Mouse (Mus musculus): Measurements from ENCODE around the gene Ccdc171. TPM values are rescaled to one million over a fixed set of nuclear protein-coding genes. Genes with fewer than 3 reads are reported as not detected.

Ccdc171 gene
- polyA plus RNA-seq, 1 experiment from 2014 or later: 5.9 TPM

DNA sequence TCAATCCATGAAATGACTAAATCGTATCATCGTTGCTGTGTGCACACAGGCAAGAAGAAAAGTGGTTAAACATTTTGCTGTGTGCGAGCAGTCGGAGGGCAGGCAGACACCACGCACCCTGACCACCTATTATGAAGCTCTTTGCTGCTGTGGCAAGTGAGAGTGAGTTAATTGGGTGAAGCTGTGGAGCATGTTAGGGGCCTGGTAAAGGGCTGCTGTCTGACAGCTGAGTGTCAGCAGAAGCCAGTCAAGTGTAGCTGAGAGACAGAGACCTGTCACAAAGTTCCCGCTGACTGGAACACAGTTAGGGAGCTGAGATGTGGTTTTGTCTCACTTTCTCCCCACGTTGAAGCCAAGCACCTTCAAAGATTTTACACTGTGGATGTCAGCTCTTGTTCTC lies 321.0 kb downstream of the Ccdc171 start:
- Histone ChIP-seq H3K4me3 (ENCODE audit: low read depth, low read length) (no peak overlapping the region), H3K36me3 (ENCODE audit: control insufficient read depth, insufficient read depth, low read length) (no peaks in the 10 kb centered on the region), H3K27me3 (ENCODE audit: control insufficient read depth, insufficient read depth, low read length) (no peaks in the 10 kb centered on the region), H3K9me3 (ENCODE audit: control insufficient read depth, low read length) (no peaks in the 10 kb centered on the region), H3K27ac (replicated peaks; ENCODE audit: low read depth, low read length) (no peak overlapping the region), H3K9ac (ENCODE audit: low read length) (no peak overlapping the region), H3K4me2 (ENCODE audit: low read depth, severe bottlenecking) (no peak overlapping the region), H3K4me1 (ENCODE audit: control insufficient read depth, insufficient read depth, low read length) (no peaks in the 10 kb centered on the region)
- ATAC-seq (ENCODE audit: insufficient number of reproducible peaks, low FRiP score, low TSS enrichment, low read depth) (no peak), DNase-seq (ENCODE audit: low spot score) (no peak)
- 62% methylated on average over 7 of the region's 7 CpGs for WGBS

DNA sequence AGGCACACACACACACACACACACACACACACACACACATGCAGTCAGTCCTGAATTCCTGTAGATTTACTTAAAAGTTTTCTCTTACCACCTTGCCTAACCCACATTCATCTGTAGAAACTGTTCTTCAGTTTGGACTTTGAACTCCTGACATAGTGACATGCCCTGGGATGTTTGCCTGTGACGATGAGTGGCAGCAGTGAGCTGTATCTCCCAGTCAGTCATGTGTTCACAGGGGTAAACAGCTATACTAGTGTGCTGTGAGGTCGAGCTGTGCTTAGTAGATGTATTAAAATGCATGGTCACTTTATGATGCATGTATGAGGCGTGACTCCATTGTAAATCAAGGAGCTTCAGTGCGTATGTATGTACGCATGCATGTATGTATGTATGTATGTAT lies 328.5 kb downstream of the Ccdc171 start:
- H3K9ac ChIP-seq (ENCODE audit: low read length): no peak overlapping the region
- 94% methylated on average over 5 of the region's 5 CpGs for WGBS
- no peak overlapping the region for H3K4me2 ChIP-seq (ENCODE audit: low read depth, severe bottlenecking)
- no peaks in the 10 kb centered on the region for H3K9me3 ChIP-seq (ENCODE audit: control insufficient read depth, low read length)
- H3K27ac ChIP-seq (replicated peaks; ENCODE audit: low read depth, low read length): no peak overlapping the region
- H3K36me3 ChIP-seq (ENCODE audit: control insufficient read depth, insufficient read depth, low read length): no peaks in the 10 kb centered on the region
- H3K27me3 ChIP-seq (ENCODE audit: control insufficient read depth, insufficient read depth, low read length): no peaks in the 10 kb centered on the region
- no peak overlapping the region for H3K4me3 ChIP-seq (ENCODE audit: low read depth, low read length)
- ATAC-seq (ENCODE audit: insufficient number of reproducible peaks, low FRiP score, low TSS enrichment, low read depth) (no peak), DNase-seq (ENCODE audit: low spot score) (no peak)
- no peaks in the 10 kb centered on the region for H3K4me1 ChIP-seq (ENCODE audit: control insufficient read depth, insufficient read depth, low read length)

DNA sequence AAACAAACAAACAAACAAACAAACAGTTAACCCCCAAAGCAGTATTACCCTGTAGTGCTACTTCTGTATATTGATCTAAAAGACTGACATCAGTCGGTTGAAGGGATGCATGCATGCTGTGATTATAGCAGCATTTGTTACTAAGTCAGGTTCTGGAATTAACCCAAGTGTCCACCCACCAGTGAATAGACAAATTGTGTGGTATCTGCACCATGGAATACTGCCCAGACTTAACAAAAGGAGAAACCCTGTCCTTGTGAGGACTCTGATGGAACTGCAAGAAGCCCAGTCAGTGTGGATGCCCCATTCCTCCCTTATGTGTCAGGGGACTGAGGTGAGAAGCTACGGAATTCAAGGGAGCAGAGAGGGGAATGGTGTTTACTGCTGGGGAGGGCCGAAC lies 336.4 kb downstream of the Ccdc171 start:
- H3K9ac ChIP-seq (ENCODE audit: low read length): no peak overlapping the region
- H3K4me2 ChIP-seq (ENCODE audit: low read depth, severe bottlenecking): no peak overlapping the region
- ATAC-seq (ENCODE audit: insufficient number of reproducible peaks, low FRiP score, low TSS enrichment, low read depth) (no peak), DNase-seq (ENCODE audit: low spot score) (no peak)
- 60% methylated on average over 3 of the region's 3 CpGs for WGBS
- H3K4me1 ChIP-seq (ENCODE audit: control insufficient read depth, insufficient read depth, low read length): no peaks in the 10 kb centered on the region
- H3K4me3 ChIP-seq (ENCODE audit: low read depth, low read length): no peak overlapping the region
- no peaks in the 10 kb centered on the region for H3K36me3 ChIP-seq (ENCODE audit: control insufficient read depth, insufficient read depth, low read length)
- no peak overlapping the region for H3K27ac ChIP-seq (replicated peaks; ENCODE audit: low read depth, low read length)
- H3K27me3 ChIP-seq (ENCODE audit: control insufficient read depth, insufficient read depth, low read length): no peaks in the 10 kb centered on the region
- no peaks in the 10 kb centered on the region for H3K9me3 ChIP-seq (ENCODE audit: control insufficient read depth, low read length)

GRCm38 (mm10) chr4:83862295-83862694 lies 336.9 kb downstream of the Ccdc171 start:
- no peak overlapping the region for H3K9ac ChIP-seq (ENCODE audit: low read length)
- DNase-seq (ENCODE audit: low spot score) (no peak), ATAC-seq (ENCODE audit: insufficient number of reproducible peaks, low FRiP score, low TSS enrichment, low read depth) (no peak)
- H3K4me2 ChIP-seq (ENCODE audit: low read depth, severe bottlenecking): no peak overlapping the region
- WGBS: 75% methylated on average over 7 of the region's 7 CpGs
- H3K27me3 ChIP-seq (ENCODE audit: control insufficient read depth, insufficient read depth, low read length): no peaks in the 10 kb centered on the region
- H3K27ac ChIP-seq (replicated peaks; ENCODE audit: low read depth, low read length): no peak overlapping the region
- H3K4me3 ChIP-seq (ENCODE audit: low read depth, low read length): no peak overlapping the region
- no peaks in the 10 kb centered on the region for H3K4me1 ChIP-seq (ENCODE audit: control insufficient read depth, insufficient read depth, low read length)
- no peaks in the 10 kb centered on the region for H3K36me3 ChIP-seq (ENCODE audit: control insufficient read depth, insufficient read depth, low read length)
- no peaks in the 10 kb centered on the region for H3K9me3 ChIP-seq (ENCODE audit: control insufficient read depth, low read length)

DNA sequence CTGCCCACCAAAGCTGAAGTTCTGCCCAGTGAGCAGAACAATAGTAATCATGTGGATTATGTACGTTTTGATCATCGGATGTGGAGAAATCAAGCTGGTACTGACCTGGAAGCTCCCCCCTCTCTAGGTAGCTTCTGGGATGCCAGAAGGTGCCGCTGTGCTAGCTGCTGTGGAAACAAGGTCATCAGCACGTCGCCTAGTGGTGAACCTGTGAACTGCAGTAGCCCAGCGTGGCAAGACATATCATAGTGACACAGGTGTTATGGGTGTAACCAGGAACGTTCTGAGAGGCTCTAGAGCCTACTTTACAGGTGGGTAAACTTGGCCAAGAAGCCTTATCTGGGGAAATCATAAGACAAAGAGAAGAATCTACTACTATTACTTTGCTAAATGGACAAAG lies 351.3 kb downstream of the Ccdc171 start:
- 53% methylated on average over 7 of the region's 7 CpGs for WGBS
- ATAC-seq (ENCODE audit: insufficient number of reproducible peaks, low FRiP score, low TSS enrichment, low read depth): no peak
- Histone ChIP-seq H3K4me1 (ENCODE audit: control insufficient read depth, insufficient read depth, low read length) (peaks cover 4% of the 10 kb centered on the region; the same call in 1 of the 2 replicates), H3K4me3 (ENCODE audit: low read depth, low read length) (no peak overlapping the region), H3K27me3 (ENCODE audit: control insufficient read depth, insufficient read depth, low read length) (no peaks in the 10 kb centered on the region), H3K4me2 (ENCODE audit: low read depth, severe bottlenecking) (no peak overlapping the region), H3K36me3 (ENCODE audit: control insufficient read depth, insufficient read depth, low read length) (no peaks in the 10 kb centered on the region), H3K27ac (replicated peaks; ENCODE audit: low read depth, low read length) (no peak overlapping the region), H3K9ac (ENCODE audit: low read length) (no peak overlapping the region), H3K9me3 (ENCODE audit: control insufficient read depth, low read length) (no peaks in the 10 kb centered on the region)
- no peak for DNase-seq (ENCODE audit: low spot score)

DNA sequence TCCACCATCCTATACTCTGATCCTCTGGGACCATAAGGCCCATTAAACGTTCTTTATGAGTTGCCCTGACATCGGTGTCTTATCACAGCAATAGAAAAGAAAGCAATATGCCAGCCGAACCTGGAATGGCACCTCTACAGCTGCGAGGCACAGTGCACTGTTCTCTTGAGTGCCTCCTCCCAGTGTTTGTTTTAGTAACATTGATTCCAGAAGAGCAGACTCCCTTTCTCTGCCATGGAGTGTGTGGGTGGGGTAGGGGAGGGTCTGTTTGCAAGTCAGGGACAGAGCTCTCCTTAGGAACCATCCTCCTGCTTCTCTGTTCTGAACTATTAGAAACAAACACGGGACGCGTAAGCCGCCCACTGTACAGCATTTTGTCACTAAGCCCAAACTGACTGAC lies 352.9 kb downstream of the Ccdc171 start:
- no peaks in the 10 kb centered on the region for H3K27me3 ChIP-seq (ENCODE audit: control insufficient read depth, insufficient read depth, low read length)
- ATAC-seq (ENCODE audit: insufficient number of reproducible peaks, low FRiP score, low TSS enrichment, low read depth) (no peak), DNase-seq (ENCODE audit: low spot score) (no peak)
- H3K9ac ChIP-seq (ENCODE audit: low read length): no peak overlapping the region
- peaks cover 4% of the 10 kb centered on the region; the same call in 1 of the 2 replicates for H3K4me1 ChIP-seq (ENCODE audit: control insufficient read depth, insufficient read depth, low read length)
- no peak overlapping the region for H3K4me2 ChIP-seq (ENCODE audit: low read depth, severe bottlenecking)
- no peak overlapping the region for H3K4me3 ChIP-seq (ENCODE audit: low read depth, low read length)
- no peak overlapping the region for H3K27ac ChIP-seq (replicated peaks; ENCODE audit: low read depth, low read length)
- no peaks in the 10 kb centered on the region for H3K9me3 ChIP-seq (ENCODE audit: control insufficient read depth, low read length)
- WGBS: 89% methylated on average over 8 of the region's 8 CpGs
- no peaks in the 10 kb centered on the region for H3K36me3 ChIP-seq (ENCODE audit: control insufficient read depth, insufficient read depth, low read length)

- ATAC-seq (ENCODE audit: insufficient number of reproducible peaks, low FRiP score, low TSS enrichment, low read depth): no peak
- H3K4me1 ChIP-seq (ENCODE audit: control insufficient read depth, insufficient read depth, low read length): no peaks in the 10 kb centered on the region
- H3K36me3 ChIP-seq (ENCODE audit: control insufficient read depth, insufficient read depth, low read length): no peaks in the 10 kb centered on the region
- WGBS: 51% methylated on average over 13 of the region's 13 CpGs
- H3K9me3 ChIP-seq (ENCODE audit: control insufficient read depth, low read length): no peaks in the 10 kb centered on the region
- DNase-seq (ENCODE audit: low spot score): no peak
- no peak overlapping the region for H3K4me3 ChIP-seq (ENCODE audit: low read depth, low read length)
- H3K9ac ChIP-seq (ENCODE audit: low read length): no peak overlapping the region
- no peaks in the 10 kb centered on the region for H3K27me3 ChIP-seq (ENCODE audit: control insufficient read depth, insufficient read depth, low read length)
- H3K27ac ChIP-seq (replicated peaks; ENCODE audit: low read depth, low read length): no peak overlapping the region
- H3K4me2 ChIP-seq (ENCODE audit: low read depth, severe bottlenecking): no peak overlapping the region
These were observed 363.2 kb downstream of the Ccdc171 start for GRCm38 (mm10) chr4:83888459-83889054.

DNA sequence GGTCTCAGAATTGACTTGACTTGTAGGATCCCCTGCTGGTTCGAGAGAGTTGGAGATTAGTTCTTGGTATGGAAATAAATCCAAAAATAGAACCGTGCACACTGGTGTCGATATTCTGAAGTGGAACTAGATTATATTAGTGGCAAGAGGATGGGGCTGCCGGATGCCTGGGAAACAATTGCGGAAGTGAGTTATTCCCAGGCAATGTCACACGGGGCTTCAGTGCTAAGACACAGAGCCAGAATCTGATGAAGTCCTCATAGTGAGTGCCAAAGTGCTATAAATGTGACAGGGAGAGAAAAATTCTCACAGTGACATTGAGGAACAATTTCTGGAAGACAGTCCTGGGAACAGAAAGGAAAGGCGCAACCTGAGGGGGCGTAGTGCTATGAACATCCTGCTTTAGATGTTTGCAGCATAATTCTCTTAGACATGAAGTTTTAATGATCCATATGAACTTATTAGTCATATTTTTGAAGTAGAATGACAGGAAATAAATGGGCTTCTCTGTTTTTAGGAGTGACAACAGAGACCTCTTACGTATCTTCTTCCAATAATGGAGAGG lies 376.8 kb downstream of the Ccdc171 start:
- 93% methylated on average over 9 of the region's 9 CpGs for WGBS
- H3K4me3 ChIP-seq (ENCODE audit: low read depth, low read length): no peak overlapping the region
- no peaks in the 10 kb centered on the region for H3K36me3 ChIP-seq (ENCODE audit: control insufficient read depth, insufficient read depth, low read length)
- DNase-seq (ENCODE audit: low spot score) (no peak), ATAC-seq (ENCODE audit: insufficient number of reproducible peaks, low FRiP score, low TSS enrichment, low read depth) (no peak)
- no peak overlapping the region for H3K4me2 ChIP-seq (ENCODE audit: low read depth, severe bottlenecking)
- H3K9me3 ChIP-seq (ENCODE audit: control insufficient read depth, low read length): no peaks in the 10 kb centered on the region
- no peak overlapping the region for H3K9ac ChIP-seq (ENCODE audit: low read length)
- no peaks in the 10 kb centered on the region for H3K4me1 ChIP-seq (ENCODE audit: control insufficient read depth, insufficient read depth, low read length)
- no peak overlapping the region for H3K27ac ChIP-seq (replicated peaks; ENCODE audit: low read depth, low read length)
- H3K27me3 ChIP-seq (ENCODE audit: control insufficient read depth, insufficient read depth, low read length): no peaks in the 10 kb centered on the region
